Mouse (Mus musculus) frontal cortex, adult (tissue): ENCODE results near the gene Trpm8.

ENCODE experiments used
- ATAC-seq: cut with Nextera tagmentation; 2 replicates; pipeline ENCODE4 v1.9.2; 2017; ENCODE audit warnings: mild to moderate bottlenecking, moderate library complexity, mixed read lengths; ENCODE audit not compliant: low TSS enrichment

The Trpm8 gene

GRCm38 (mm10) chr1:88277098-88277817, at the start of gene Trpm8, which contains the start of gene Hjurp:
Gene Trpm8, plus strand, starts transcription at chr1:88277661.
Gene Hjurp, minus strand, starts transcription at chr1:88277633.
- peak; percentile 94 for ATAC-seq

GRCm38 (mm10) chr1:88228121-88228520, 49.3 kb upstream of the Trpm8 start:
- ATAC-seq: no peak

DNA sequence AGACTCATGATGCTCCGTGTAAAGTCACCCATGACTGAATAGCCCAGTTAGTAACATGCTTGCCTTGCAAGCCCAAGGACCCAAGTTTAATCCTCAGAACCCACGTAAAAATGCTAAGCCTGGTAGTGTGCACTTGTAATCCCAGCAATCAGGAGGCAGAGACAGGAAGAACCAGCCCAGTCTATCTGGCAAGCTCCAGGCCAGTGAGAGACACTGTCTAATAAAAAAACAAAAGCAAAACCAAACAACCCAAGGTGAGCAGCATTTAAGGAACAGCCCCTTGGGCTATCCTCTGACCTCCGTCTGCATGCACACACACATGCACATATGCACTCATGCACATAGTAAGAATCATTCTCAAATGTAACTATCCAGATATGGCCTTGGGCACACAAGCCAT, 47.9 kb upstream of the Trpm8 start:
- ATAC-seq: no peak

- no peak for ATAC-seq
Measured at GRCm38 (mm10) chr1:88229986-88230385, 47.5 kb upstream of the Trpm8 start.

GRCm38 (mm10) chr1:88230421-88230820, 47.0 kb upstream of the Trpm8 start:
- ATAC-seq: no peak

DNA sequence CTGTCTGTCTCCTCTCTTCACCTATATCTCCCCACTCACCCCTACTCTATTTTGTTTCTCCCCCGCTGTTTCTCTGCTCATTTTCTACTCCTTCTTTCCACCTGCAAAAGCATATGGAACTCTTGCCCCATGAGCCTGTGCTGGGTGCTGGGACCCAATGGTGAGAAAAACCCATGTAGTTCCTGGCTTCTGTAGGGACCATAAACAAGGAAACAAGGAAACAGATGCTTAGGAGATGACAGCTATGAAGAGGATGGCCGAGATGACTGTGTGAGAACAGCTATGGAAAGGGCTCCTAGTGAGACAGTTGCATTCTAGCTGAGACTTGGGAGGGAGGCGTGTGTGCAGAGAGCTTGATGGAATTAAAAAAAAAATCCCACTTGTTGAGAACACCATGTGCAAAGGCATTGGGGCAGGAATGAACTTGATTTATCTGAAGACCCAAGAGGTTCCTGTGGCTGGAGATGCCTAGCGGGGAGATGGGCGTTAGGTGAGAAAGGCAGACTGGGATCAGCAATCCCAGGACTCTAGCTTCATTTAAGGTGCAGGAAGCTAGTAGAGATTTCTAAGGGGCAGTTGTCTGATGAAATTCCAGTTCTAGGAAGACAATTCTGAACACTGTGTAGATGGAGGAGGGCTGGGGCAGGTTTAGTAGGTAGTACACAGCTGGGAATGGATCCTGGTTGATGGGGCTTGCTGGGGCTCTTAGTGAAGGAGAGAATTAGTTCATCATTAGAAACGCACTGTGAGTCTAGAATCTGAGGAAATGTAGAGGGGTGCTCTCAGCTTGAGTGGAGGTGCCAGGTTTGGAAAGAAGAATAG, 46.3 kb upstream of the Trpm8 start:
- no peak for ATAC-seq

DNA sequence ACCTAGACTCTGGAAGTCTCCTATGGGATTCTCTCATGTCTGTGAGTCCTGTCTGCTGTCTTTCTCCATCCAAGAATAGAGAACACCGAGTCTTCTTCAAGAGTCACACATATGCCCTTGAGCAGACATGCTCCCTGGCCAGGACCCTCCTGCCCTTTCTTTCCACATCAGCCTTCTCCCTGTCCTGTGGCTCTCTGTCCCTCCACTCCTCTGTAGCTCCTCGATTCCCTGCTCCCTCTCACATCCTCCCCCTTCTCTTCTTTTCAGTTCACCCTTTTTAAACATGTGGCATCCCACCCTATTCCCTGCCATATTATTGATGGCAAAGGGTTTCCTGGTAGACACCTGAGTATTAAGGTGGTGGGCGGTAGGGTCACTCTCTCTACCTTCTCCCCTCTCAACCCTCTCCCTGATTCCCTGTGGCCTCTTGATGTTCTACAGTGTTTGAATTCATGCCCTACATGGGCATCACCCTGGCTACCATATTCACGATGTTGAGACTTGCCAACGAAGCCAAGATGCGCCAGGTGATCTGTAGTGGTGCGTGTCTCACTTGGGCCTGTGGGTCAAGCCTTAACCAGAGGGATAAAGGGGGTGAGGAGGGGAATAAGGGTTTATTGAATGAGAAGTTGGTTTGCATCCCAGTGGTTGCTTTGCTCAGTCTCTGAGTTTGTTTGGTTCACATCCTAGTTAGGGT, 45.5 kb upstream of the Trpm8 start:
- no peak for ATAC-seq

GRCm38 (mm10) chr1:88232664-88233380, 44.6 kb upstream of the Trpm8 start:
- ATAC-seq: no peak

- ATAC-seq: no peak
Measured at GRCm38 (mm10) chr1:88233421-88234247, 43.8 kb upstream of the Trpm8 start.

GRCm38 (mm10) chr1:88234248-88234610, 43.2 kb upstream of the Trpm8 start:
- ATAC-seq: no peak

- ATAC-seq: no peak
Measured at GRCm38 (mm10) chr1:88234646-88235045, 42.8 kb upstream of the Trpm8 start.

- no peak for ATAC-seq
Measured at GRCm38 (mm10) chr1:88235046-88235893, 42.2 kb upstream of the Trpm8 start.

DNA sequence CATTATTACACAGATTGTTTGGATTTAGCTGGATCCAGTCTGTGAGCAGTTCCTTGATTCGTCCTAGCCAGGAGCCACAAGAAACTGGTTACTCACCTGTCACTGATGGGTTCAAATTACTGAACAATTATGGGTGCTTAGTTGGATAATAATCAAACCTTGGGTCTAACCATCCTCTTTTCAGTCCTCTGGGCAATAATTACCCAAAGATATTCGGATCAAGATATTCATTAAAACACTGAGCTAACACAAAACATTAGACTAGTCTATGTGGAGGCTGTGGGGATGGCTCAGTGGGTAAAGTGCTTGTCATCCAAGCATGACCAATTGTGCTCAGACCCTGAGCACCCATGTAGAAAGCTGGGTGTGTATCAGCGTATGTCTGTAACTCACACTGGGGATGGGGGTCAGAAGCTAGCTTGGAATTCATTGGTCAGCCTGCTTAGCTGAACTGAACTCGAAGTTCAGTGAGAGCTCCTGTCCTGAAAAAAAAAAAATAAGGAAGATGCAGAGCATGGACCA, 41.5 kb upstream of the Trpm8 start:
- no peak for ATAC-seq

DNA sequence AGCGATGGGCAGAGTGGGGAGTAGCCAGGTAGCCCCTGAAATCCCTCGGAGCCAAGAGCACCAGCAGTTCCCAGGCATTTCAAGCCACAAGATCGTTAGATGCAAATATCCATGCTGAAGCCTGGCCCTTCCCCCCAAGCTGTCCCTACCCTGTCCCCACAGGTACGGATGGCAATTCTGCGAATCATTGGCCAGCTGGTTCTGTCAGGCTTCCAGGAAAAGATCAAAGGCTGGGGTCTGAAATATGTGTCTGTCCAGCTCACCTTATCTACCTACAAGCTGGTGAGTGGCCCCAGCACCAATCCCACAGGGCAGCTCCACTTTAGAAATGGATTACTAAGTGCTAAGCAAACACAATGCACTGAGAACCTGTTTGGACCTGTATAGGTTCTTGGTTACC, 40.1 kb upstream of the Trpm8 start:
- ATAC-seq: no peak

- no peak for ATAC-seq
Measured at GRCm38 (mm10) chr1:88238771-88239170, 38.7 kb upstream of the Trpm8 start.

DNA sequence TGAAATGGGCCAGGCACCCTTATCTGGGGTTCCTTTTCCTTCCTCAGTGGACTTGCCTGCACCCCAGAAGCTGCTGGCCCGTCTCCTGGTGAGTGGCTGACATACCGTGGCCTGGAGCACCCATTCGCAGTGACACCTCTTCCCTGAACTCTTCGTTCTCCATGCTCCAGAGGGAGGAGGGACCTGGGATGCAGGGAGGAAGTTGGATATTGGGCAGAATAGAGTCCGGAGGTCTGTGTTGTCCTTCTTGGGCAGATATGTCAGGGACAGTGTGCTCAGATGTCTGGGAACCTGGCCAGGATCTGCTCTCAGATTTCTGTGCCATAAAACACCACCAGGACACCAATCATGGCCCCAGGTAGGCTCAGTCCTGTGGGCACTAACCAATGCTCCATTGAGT, 37.4 kb upstream of the Trpm8 start:
- no peak for ATAC-seq

GRCm38 (mm10) chr1:88240579-88240978, 36.9 kb upstream of the Trpm8 start:
- ATAC-seq: no peak

- no peak for ATAC-seq
Measured at GRCm38 (mm10) chr1:88243861-88244260, 33.6 kb upstream of the Trpm8 start.

GRCm38 (mm10) chr1:88245881-88246280, 31.6 kb upstream of the Trpm8 start:
- no peak for ATAC-seq

- ATAC-seq: no peak
Measured at GRCm38 (mm10) chr1:88246386-88246785, 31.1 kb upstream of the Trpm8 start.
